Mouse (Mus musculus): ENCODE measurements around the gene Adgrl1. TPM values are rescaled to one million over a fixed set of nuclear protein-coding genes. Genes with fewer than 3 reads are reported as not detected.

The Adgrl1 gene
- total RNA-seq, 2 experiments from 2014 or later, result 48.7 to 60.4 TPM

- DNase-seq, result no peak
Measured at GRCm38 (mm10) chr8:83990170-83990569, 90.3 kb downstream of the Adgrl1 start.

Small RNA genes within 50 kb of the gene (microRNA-seq; reads per million reads assigned to microRNA genes)
- not detected for gene Gm44330
- gene Gm44450, result not detected

Other genes starting within 250 kb of the Adgrl1 start
- 10 to 100 TPM; 51.4 to 52.5 TPM for gene Gipc1, start 247.4 kb upstream of the Adgrl1 start, total RNA-seq (2021)
- gene Ptger1, start 233.4 kb upstream of the Adgrl1 start, total RNA-seq (2021), result 1 to 10 TPM in 1 of 2 experiments, under 1 TPM in 1; 0.75 to 1.4 TPM
- 100 to 1,000 TPM; 130 to 163 TPM for gene Pkn1, start 200.9 kb upstream of the Adgrl1 start, total RNA-seq (2021)
- gene Ddx39, start 184.9 kb upstream of the Adgrl1 start, total RNA-seq (2021), result 10 to 100 TPM; 29.4 to 33.7 TPM
- gene Adgre5, start 158.8 kb upstream of the Adgrl1 start, total RNA-seq (2021), result 10 to 100 TPM; 53.8 to 63.0 TPM
- gene Gm10644, start 55.1 kb downstream of the Adgrl1 start, total RNA-seq (2021), result under 1 TPM; 0.51 to 0.88 TPM
- 10 to 100 TPM in 1 of 2 experiments, 1 to 10 TPM in 1; 9.2 to 12.1 TPM for gene Asf1b, start 55.4 kb downstream of the Adgrl1 start, total RNA-seq (2021)
- 100 to 1,000 TPM; 253 to 325 TPM for gene Prkaca, start 72.9 kb downstream of the Adgrl1 start, total RNA-seq (2021)
- 10 to 100 TPM; 40.8 to 41.6 TPM for gene Samd1, start 97.6 kb downstream of the Adgrl1 start, total RNA-seq (2021)
- gene 1700067K01Rik, start 101.4 kb downstream of the Adgrl1 start, total RNA-seq (2021), result under 1 TPM; 0.48 to 0.60 TPM
- under 1 TPM in 1 of 2 experiments, not detected in 1; 0.24 TPM for gene 2210011C24Rik, start 112.1 kb downstream of the Adgrl1 start, total RNA-seq (2021)
- gene Palm3, start 121.4 kb downstream of the Adgrl1 start, total RNA-seq (2021), result under 1 TPM; 0.57 to 0.70 TPM
- gene Il27ra, start 142.5 kb downstream of the Adgrl1 start, total RNA-seq (2021), result 1 to 10 TPM; 5.3 to 6.9 TPM
- gene Rln3, start 144.9 kb downstream of the Adgrl1 start, total RNA-seq (2021), result under 1 TPM in 1 of 2 experiments, not detected in 1; 0.51 TPM
- gene Gm10643, start 165.0 kb downstream of the Adgrl1 start, total RNA-seq (2021), result 1 to 10 TPM; 2.2 to 3.1 TPM
- 10 to 100 TPM; 12.4 to 14.7 TPM for gene Rfx1, start 166.7 kb downstream of the Adgrl1 start, total RNA-seq (2021)
- gene Dcaf15, start 204.7 kb downstream of the Adgrl1 start, total RNA-seq (2021), result 10 to 100 TPM; 17.7 to 20.6 TPM
- gene Podnl1, start 225.9 kb downstream of the Adgrl1 start, total RNA-seq (2021), result 1 to 10 TPM in 1 of 2 experiments, under 1 TPM in 1; 1.00 to 1.8 TPM
- gene Cc2d1a, start 247.8 kb downstream of the Adgrl1 start, total RNA-seq (2021), result 10 to 100 TPM; 18.6 to 27.0 TPM
- under 1 TPM; 0.36 to 0.79 TPM for gene 4930432K21Rik, start 247.9 kb downstream of the Adgrl1 start, total RNA-seq (2021)